Mouse (Mus musculus) bone marrow macrophage, adult 2 months (primary cell): ENCODE data around the gene Rgs19.

ENCODE experiments used
- CTCF ChIP-seq: IDR thresholded peaks from 2 replicates; pipeline ENCODE4 v1.5.1; 2012; ENCODE audit warnings: low read depth, mild to moderate bottlenecking, low read length, moderate library complexity
- POLR2A ChIP-seq: IDR thresholded peaks from 2 replicates; pipeline ENCODE4 v1.6.1; 2012; ENCODE audit warnings: mild to moderate bottlenecking, low read depth, low read length, borderline replicate concordance

GRCm38 (mm10) chr2:181644361-181644760, 49.4 kb downstream of the Rgs19 start:
- TF ChIP-seq CTCF (0 out of 2 replicates have a peak, but pooled peaks have one; percentile 29), POLR2A (no peak)
